Mouse (Mus musculus) layer of hippocampus, adult 2 months (tissue): Measurements from ENCODE around the gene March8. TPM values are rescaled to one million over a fixed set of nuclear protein-coding genes. Genes with fewer than 3 reads are reported as not detected.

Experiments used
- DNase-seq, 2 experiments: peaks; one replicate each; pipeline ENCODE4 v3.0.0; 2022; ENCODE audit warnings: low spot score in 2 of 2
- H3K27ac ChIP-seq: fragments of 200-600 bp; 2 replicates; pipeline ENCODE4 v1.8.1; 2022
- H3K4me3 ChIP-seq: fragments of 200-600 bp; 2 replicates; pipeline ENCODE4 v1.8.1; 2022; ENCODE audit warnings: mild to moderate bottlenecking
- CTCF ChIP-seq: fragments of 200-600 bp; conservative IDR thresholded peaks from 2 replicates; pipeline ENCODE4 v1.8.1; 2022; ENCODE audit warnings: antibody characterized with exemption, mild to moderate bottlenecking, moderate library complexity
- total RNA-seq, 2 experiments: library from RNA; stranded (reverse); gene quantifications; 2 replicates each; pipeline ENCODE4 v1.2.3; 2021

Gene March8
- total RNA-seq, 2 experiments from 2014 or later, result 46.7 to 48.6 TPM

DNA sequence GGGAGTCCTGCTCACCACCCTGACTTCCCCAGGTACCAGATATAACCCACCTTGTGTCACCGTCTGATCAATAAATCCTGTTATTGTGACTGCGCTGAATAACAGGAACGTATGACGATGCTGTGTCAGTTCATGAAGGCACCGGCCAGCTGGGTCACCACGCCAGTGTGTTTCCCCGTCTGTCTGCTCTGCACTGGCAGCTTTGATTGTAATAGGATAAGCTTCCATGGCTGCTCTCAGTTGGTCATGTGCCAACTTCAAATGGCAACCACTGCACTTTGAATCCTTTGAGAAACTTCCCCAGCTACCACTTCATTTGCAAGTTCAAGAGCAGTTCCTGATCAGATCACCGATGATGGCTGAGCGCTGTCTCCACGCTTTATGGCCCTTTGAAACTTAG lies 45.8 kb downstream of the March8 start:
- Histone ChIP-seq H3K4me3 (no peak overlapping the region), H3K27ac (peak overlapping the region; percentile 41; the same call in 1 of the 2 replicates)
- TF ChIP-seq CTCF, result no peak
- DNase-seq, result no peak

DNA sequence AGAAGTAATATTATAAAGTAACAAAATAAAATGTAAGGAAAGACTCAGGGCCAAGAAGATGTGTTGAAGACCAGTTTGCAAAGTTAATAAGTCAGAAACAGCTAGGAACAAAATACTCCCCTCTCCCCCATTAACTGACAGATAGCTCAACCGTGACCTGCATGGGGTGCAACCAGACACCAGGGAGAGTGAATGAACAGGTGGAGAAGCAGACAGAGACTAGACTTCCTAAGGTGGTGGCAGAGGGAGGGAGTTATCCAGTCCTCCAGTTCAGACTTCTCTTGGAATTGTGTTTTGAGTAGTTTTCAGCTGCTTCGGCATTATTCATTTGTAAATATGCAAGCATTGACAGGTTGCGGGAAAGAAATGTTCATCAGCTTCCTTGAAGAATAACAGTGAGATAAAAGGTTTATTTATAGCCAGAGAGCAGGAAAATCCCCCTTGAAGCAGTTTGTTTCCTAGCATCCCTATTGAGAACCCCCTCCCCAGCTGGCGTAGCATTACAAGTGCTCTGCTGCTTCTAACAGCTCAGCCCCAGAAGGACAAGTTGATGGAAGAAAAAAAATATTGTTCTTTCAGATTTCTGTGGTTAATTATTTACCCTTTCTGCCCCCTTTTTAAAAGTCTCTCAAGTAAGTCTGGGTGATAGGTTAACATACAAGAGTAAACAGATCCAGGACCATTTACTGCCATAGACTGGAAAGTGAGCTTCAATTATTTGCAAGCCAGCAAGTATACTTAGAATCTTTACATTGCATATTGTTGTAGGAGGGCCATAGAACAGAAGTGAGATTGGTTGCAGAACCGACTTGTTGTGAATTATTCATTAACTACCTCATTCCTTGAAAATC lies 47.6 kb downstream of the March8 start:
- no peak for DNase-seq
- Histone ChIP-seq H3K4me3 (no peak overlapping the region), H3K27ac (peak overlapping the region; percentile 75)
- TF ChIP-seq CTCF, result no peak

DNA sequence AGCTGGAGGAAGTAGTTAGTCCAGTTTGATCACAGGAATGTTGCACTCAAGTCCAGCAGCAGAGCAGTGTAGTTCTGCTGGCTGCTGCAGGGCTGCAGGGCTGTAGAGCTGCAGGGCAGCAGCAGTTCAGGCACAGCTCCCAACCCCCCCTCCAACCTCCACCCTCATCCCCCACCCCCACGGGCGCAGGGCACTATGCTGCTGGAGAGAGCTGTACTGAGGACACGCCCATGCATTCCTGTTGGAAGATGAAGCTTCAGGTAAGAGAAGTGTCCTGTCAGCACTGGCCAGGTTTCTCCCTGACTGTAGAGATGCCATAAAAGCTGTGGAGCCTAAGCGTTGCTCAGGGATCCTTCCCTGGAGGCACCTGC lies 48.2 kb downstream of the March8 start:
- TF ChIP-seq CTCF, result no peak
- no peak for DNase-seq
- peak overlapping the region; percentile 75 for H3K27ac ChIP-seq
- no peak overlapping the region for H3K4me3 ChIP-seq

DNA sequence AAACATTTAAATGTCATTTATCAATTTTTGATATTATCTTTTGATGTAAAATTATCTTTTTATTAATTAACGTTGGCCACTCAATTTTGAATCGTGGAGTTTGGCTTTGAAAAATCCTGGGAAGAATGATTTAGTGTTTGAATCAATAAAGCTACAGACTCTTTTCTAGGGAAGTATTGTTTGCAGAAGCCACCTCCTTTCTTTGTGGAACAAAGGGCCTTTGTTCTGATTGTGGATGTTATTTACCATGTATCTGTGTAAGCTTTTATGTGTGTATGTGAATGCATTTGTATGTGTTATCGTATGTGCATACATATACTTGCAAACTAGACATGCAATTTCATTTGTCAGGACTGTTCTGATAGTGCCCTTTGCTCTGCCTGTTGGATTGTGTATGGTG lies 48.7 kb downstream of the March8 start:
- DNase-seq, result no peak
- H3K27ac ChIP-seq, result peak overlapping the region; percentile 75
- no peak overlapping the region for H3K4me3 ChIP-seq
- no peak for TF ChIP-seq CTCF

DNA sequence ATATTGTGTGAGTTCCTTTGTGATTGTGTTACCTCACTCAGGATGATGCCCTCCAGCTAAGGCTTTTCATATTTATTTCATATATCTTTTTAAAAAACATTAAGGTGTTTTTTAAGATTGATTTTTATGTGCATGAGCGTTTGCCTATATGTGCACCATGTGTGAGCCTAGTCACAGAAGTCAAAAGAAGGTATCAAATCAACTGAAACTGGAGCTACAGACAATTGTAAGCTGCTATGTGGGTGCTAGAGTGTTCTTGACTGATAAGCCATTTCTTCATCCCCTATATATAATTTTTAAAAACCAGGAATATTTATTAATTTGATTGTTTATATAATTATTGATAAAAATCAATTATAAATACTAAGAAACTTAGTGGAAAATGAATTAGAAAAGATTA lies 50.2 kb downstream of the March8 start:
- Histone ChIP-seq H3K4me3 (no peak overlapping the region), H3K27ac (no peak overlapping the region)
- no peak for DNase-seq
- TF ChIP-seq CTCF, result no peak

DNA sequence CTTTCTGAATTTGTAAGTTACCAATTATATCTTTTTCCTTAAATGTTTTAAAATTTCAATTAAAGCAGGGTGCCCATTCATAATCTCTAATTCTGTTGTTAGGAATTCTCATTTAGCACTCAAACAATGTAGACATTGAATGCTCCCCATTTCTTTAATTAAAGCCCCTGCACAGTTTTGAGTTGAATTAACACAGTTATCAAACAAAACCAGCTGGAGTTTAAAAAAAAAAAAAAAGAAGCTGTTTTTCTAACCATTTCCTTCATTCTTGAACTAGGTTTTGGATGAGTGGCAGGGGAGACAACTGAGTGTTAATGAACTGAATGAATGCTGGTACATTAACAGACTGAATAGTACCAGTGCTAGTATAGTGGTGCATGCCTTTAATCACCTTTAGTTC lies 51.7 kb downstream of the March8 start:
- DNase-seq, result no peak
- no peak for TF ChIP-seq CTCF
- Histone ChIP-seq H3K27ac (no peak overlapping the region), H3K4me3 (no peak overlapping the region)

DNA sequence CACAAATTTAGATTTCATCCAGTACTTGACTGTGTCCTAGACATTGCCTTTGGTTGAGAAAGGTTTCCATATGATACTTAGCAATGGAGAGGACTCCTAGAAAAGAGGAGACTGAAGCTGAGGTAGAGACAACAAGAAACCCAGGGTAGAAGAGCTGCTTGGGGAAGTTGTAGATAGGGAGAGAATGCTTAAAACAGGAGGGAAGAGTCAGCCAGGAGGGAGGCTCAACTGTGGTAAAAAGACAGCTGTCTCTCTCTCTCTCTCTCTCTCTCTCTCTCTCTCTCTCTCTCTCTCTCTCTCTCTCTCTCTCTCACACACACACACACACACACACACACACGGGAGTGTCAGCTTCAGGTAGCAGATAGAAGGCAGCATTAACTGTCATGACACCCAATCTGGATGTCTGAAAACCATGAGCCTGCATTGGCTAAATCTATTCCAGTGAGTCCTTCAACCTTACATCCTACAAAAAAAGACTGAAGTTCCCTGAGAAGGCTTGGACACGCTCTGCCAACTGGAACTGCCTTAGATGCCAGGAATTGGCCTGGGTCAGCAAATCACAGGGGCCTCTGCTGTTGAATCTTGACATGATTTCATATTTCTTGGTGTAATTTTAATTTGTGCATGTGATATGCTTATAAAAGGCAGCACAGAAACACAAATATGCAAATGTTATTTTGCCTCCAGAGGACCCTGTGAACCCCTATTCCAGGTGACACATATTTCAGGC lies 57.3 kb downstream of the March8 start:
- TF ChIP-seq CTCF, result no peak
- no peak overlapping the region for H3K27ac ChIP-seq
- no peak overlapping the region for H3K4me3 ChIP-seq
- no peak for DNase-seq

DNA sequence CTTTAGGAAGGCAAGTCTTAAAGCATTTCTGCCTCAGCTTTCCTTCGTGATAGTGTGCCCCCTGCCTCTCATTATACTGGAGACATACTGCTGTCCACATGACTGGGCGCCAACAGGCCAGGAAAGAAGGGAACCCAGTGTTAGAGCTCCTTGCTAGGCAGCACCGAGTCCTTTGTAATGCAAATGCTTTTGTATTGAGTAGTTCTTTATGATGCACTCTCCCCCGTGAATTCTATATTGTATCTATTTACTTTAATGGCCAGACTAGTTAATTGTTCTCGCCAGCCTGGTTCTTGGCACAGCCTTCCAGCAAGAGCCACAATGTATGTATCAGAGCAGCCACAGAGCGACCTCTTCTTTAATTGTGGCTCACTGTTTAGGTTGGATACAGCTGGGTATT lies 59.8 kb downstream of the March8 start:
- no peak for TF ChIP-seq CTCF

DNA sequence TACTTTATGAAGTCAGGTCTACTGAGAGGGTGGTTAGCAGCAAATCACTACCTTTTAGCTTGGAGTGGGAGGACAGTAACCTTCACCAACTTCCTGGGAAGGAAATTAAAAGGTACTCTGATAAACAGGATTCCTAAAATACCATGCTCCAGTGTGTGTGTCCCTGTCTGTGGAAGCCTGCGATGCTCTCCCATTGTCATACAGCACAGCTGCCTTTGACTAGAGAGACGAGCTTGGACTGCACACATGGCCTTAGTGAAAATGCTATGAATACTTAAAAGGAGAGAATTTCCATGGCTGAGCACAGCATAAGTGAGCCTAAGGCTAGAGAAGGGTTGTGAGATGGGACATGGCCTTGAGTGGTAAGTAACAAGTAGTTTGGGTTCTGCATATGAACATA lies 60.3 kb downstream of the March8 start:
- peak overlapping the region; percentile 43; the same call in 1 of the 2 replicates for H3K27ac ChIP-seq
- DNase-seq, result no peak
- TF ChIP-seq CTCF, result no peak
- no peak overlapping the region for H3K4me3 ChIP-seq

More for the DNA sequence above, 59.8 kb downstream of the March8 start:
- no peak for DNase-seq
- peak overlapping the region; percentile 43; the same call in 1 of the 2 replicates for H3K27ac ChIP-seq
- H3K4me3 ChIP-seq, result no peak overlapping the region

DNA sequence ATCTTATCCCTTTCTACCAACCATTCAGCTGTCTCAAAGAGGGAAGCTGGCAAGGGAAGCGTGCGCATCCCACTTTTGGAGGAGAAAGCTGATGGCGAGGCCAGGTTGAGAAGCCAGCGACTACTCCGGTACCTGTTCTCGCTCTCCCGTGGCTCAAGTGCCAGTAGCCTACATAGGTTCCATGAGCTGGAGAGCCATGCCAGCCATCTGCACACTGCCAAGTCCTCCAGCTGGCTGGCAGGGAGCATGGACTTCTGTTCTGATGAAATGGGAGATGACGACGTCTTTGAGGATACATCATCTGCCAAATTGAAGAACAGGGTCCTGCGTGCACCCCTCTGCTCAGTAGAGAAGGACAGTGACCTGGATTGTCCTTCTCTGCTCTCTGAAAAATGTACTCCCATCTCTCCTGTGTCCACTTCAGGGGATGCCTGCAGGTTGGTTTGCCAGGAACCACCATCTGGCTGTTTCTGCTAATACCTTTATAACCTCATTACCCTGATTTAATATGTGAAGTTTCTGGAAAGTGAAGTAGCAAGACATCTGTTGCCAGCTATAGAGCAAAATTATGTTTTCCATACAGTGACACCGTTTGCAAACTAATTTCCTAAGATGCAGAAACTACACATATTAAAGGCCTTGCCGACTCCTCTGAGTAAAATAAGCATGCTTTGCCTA lies 64.1 kb downstream of the March8 start:
- no peak overlapping the region for H3K27ac ChIP-seq
- H3K4me3 ChIP-seq, result no peak overlapping the region
- no peak for DNase-seq
- no peak for TF ChIP-seq CTCF

DNA sequence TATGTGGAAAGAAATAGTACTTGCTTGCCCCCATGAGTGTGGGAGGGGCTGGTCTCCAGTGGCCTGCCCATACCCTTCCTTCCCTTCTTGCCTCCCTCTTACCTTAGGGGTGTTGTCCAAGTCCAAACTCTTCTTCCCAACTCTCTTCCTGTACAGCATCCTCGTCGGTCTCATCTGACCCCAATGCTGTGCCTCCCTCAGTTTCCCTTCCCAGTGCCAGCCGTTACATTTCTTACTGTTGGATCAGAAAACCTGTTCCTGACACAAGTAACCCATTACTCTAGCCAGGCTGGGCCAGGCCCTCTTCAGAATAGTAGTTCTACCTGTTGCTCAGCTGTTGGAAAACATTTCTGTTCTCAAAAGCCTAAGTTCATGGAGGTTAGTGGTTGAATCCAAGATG lies 64.6 kb downstream of the March8 start:
- DNase-seq, result no peak
- no peak for TF ChIP-seq CTCF
- H3K4me3 ChIP-seq, result no peak overlapping the region
- H3K27ac ChIP-seq, result no peak overlapping the region

DNA sequence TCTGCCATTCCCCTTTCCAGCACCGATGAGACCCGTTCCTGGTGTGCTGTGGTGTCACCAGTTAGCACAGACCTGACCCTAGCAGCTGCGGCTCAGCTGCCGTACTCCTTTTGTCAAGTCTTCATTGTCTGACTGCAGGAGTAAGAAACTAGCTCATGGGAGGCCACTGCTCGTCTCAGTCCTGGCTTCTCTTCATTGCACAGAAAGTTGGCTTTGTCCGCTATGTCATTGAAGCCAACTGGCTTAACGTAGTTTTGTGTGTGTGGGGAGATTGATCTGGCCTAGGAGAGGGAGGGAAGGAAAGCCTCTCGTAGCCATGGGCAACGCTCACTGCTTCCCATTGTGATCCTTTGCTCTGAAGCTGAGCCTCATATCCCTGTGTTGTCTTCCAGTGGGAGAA lies 67.4 kb downstream of the March8 start:
- 0 out of 2 replicates have a peak overlapping the region, but pooled peaks have one; percentile 6 for H3K27ac ChIP-seq
- TF ChIP-seq CTCF, result no peak
- DNase-seq, result no peak
- no peak overlapping the region for H3K4me3 ChIP-seq

DNA sequence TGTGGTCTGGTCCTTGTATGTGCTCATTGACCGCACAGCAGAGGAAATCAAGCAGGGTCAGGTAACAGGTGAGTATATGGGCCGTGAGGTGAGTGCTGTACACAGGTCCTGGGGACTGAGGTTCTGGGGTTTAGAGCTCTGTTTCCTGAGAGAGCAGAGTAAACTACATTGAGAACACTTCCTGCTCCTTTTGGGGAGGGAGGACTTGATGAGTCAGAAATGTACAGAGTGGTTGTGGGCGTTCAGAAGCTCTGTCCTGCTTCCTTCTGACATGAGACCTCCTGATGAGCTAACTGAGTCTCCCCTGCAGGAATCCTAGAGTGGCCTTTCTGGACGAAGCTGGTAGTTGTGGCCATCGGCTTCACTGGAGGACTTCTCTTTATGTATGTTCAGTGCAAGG lies 67.9 kb downstream of the March8 start:
- DNase-seq, result no peak
- no peak for TF ChIP-seq CTCF
- 0 out of 2 replicates have a peak overlapping the region, but pooled peaks have one; percentile 6 for H3K27ac ChIP-seq

More for the DNA sequence above, 67.9 kb downstream of the March8 start:
- H3K4me3 ChIP-seq, result no peak overlapping the region
